Comparison of ENCODE assay signal across 8 mouse cellular contexts in genomic region chr2:156722071-156722575, GRCm38 (mm10). TPM values are rescaled to one million over a fixed set of nuclear protein-coding genes. Genes with fewer than 3 reads are reported as not detected.
DNase-seq lines count a peak whose midpoint lies in the region; ATAC-seq lines count a peak whose summit lies in the region.

No protein-coding gene starts in this region.

- H3K4me1 ChIP-seq in hindbrain, embryonic 10.5 days (replicated peaks): peaks cover 86% of the 10 kb centered on the region

- H3K9me3 ChIP-seq in hindbrain, embryonic 10.5 days: no peaks in the 10 kb centered on the region

- peak overlapping the region; percentile 99 for H3K27ac ChIP-seq in hindbrain, embryonic 10.5 days

- intact Hi-C loops in left cerebral cortex, postnatal 14 days (cut with DNase I): no loop called here

- peak overlapping the region; percentile 91 for H3K4me3 ChIP-seq in hindbrain, embryonic 10.5 days

- H3K27me3 ChIP-seq in hindbrain, embryonic 10.5 days (ENCODE audit: insufficient read depth, poor library complexity, severe bottlenecking): no peaks in the 10 kb centered on the region

- DNase-seq in cerebellum, adult 11 months: peak; percentile 41
- peak; percentile 47 for DNase-seq in cerebellum, adult 18-20 months
- DNase-seq in frontal cortex, postnatal 10 days (ENCODE audit: low spot score in 2 of 2): peak; percentile 60 to 75
- peak; percentile 64 for DNase-seq in hindbrain, embryonic 10.5 days (ENCODE audit: low spot score)
- peak; percentile 73 to 84 for DNase-seq in left cerebral cortex, postnatal 14 days (ENCODE audit: low spot score in 2 of 2)
- DNase-seq in skeletal muscle tissue, adult 2 months (ENCODE audit: low read depth, low spot score): peak; percentile 91

- ATAC-seq in cerebellum, adult (ENCODE audit: insufficient number of reproducible peaks, low FRiP score, low TSS enrichment): no peak
- ATAC-seq in megakaryocyte, adult 5-6 weeks (ENCODE audit: poor library complexity, severe bottlenecking): peak; percentile 32

- H3K36me3 ChIP-seq in hindbrain, embryonic 10.5 days: peaks cover 7% of the 10 kb centered on the region; the same call in 1 of the 2 replicates

- under 1% methylated on average over 15 of the region's 15 CpGs for WGBS in hindbrain, embryonic 10.5 days

RNA-seq across cellular contexts. Expression of gene Myl9, which starts 53.1 kb away (rescaled TPM):
- polyA plus RNA-seq in hindbrain, embryonic 10.5 days (2016; fragmentation: Nextera tagmentation; extraction: Ambion mirVana): 86.1 and 126 TPM in 2 replicates
- 10 to 100 TPM; 24.1 to 24.2 TPM for total RNA-seq in left cerebral cortex, postnatal 14 days (2021)
- not detected in 2 replicates for total RNA-seq in megakaryocyte, adult 5-6 weeks (2015)
- total RNA-seq in megakaryocyte, adult 5-6 weeks (2017): not detected in 2 replicates

Comparison
In these comparisons a context has a peak if more than half of its experiments do, and no peak if none do; other contexts are left out.
1. DNase-seq: peak in every context shown above with its lines; median percentile 91 in skeletal muscle tissue, adult 2 months; 78 in left cerebral cortex, postnatal 14 days; 68 in frontal cortex, postnatal 10 days; 64 in hindbrain, embryonic 10.5 days; 47 in cerebellum, adult 18-20 months; 41 in cerebellum, adult 11 months.
2. RNA of gene Myl9, which starts 53.1 kb away (total RNA-seq): 24.1 to 24.2 TPM in left cerebral cortex, postnatal 14 days; not detected in megakaryocyte, adult 5-6 weeks; every median in the first group is over 10 times any median in the second.